Mouse (Mus musculus): ENCODE results near the gene Nup93. TPM values are rescaled to one million over a fixed set of nuclear protein-coding genes. Genes with fewer than 3 reads are reported as not detected.

Gene Nup93
- total RNA-seq, 2 experiments from 2014 or later, result 53.0 to 53.9 TPM

GRCm38 (mm10) chr8:94361774-94362431 lies 147.5 kb downstream of the Nup93 start:
- DNase-seq (ENCODE audit: low spot score in 2 of 2), result no peak

DNA sequence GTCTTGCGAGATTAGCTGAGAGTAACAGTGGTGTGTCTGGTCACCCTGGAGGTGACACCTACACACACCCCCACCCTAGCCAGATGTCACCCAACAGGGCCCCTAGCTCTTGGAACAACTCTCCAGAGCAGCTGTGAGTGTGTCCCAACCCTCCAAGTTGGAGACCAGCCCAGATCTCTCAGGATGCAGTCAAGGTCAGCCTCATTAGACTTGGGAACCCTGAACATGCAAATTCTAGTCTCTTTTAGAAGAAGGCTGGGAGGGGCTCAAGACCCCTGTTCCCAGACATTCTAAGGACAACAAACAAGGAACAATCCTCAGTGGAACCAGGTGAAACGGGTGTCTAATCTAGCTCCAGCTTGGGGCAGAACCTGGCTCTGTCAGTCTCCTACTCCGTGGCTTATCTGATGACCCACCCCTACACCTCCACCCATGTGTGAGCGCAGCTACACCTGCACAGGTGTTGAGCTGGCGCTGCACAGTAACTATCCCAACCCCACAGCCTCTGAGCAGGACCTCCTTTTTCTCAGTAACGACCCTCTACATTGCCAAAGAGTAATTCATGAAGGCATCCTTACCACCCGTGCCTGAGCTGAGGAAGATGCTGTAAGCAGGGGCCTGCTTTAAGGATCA lies 148.4 kb downstream of the Nup93 start:
- no peak for DNase-seq (ENCODE audit: low spot score in 2 of 2)

- peak in 1 of 2 experiments; percentile 30 for DNase-seq (ENCODE audit: low spot score in 2 of 2)
These were observed 148.9 kb downstream of the Nup93 start for GRCm38 (mm10) chr8:94363288-94363688.

DNA sequence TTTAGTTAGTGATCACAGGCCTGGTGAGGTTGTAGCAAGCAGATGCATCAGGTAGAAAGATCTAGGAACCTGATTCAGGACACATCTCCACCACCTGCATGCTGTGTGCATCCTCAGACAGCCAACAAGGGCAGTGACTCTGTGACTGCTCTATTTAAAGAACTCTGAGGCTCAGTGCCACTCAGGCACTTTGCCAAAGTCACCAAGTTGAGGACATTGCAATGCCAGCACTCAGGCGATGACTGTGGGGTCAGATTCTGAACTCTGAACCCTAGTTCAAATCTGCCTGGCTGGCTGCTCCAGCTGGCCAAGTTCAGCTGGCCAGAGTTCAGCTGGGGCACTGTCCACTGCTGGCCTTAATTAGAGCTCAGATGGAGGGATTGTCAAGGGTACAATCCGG lies 149.5 kb downstream of the Nup93 start:
- DNase-seq (ENCODE audit: low spot score in 2 of 2), result no peak

DNA sequence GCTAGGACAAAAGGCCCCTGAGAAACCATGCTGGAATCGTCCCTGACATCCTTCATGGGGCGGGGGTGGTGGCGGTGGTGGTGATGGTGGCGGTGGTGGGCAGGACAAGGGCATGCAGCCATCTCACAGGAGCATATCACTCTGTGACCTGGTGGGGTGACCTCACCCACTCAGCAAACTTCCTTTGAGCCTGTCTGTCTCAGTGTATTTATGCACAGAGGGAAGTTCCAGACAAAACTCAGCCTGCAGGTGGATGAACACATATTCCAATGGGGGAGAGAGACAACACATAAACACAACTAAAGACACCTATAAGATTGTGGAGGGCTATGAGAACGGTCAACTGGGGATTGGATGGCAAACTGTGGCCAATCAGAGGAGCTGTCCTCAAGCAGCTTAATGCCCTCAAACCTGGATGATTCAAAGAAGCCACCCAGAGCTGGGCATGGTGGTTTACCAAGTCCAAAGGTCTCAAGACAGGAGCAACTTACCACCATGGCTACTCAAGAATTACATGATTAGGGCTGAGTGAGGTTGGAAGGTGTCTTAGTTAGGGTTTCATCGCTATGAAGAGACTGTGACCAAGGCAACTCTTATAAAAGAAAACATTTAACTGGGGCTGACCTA lies 150.4 kb downstream of the Nup93 start:
- no peak for DNase-seq (ENCODE audit: low spot score in 2 of 2)

GRCm38 (mm10) chr8:94365410-94365981 lies 151.1 kb downstream of the Nup93 start:
- no peak for DNase-seq (ENCODE audit: low spot score in 2 of 2)

Small RNA genes lying within 50 kb of the gene (microRNA-seq; reads per million reads assigned to microRNA genes)
- gene Mir138-2, result 1,598 to 2,564 reads per million in 2 experiments

Other genes with a start within 250 kb of the Nup93 start
- gene Amfr, start 201.7 kb upstream of the Nup93 start, total RNA-seq (2021), result 100 to 1,000 TPM; 140 to 144 TPM
- gene Nudt21, start 177.5 kb upstream of the Nup93 start, total RNA-seq (2021), result 10 to 100 TPM; 66.6 to 70.0 TPM
- gene Ogfod1, start 177.4 kb upstream of the Nup93 start, total RNA-seq (2021), result 10 to 100 TPM; 40.2 to 41.9 TPM
- 10 to 100 TPM; 16.0 to 18.0 TPM for gene Bbs2, start 115.6 kb upstream of the Nup93 start, total RNA-seq (2021)
- gene Mt4, start 77.4 kb upstream of the Nup93 start, total RNA-seq (2021), result not detected
- 100 to 1,000 TPM; 758 to 903 TPM for gene Mt3, start 62.0 kb upstream of the Nup93 start, total RNA-seq (2021)
- 100 to 1,000 TPM; 187 to 290 TPM for gene Mt2, start 41.9 kb upstream of the Nup93 start, total RNA-seq (2021)
- 100 to 1,000 TPM; 223 to 273 TPM for gene Mt1, start 35.5 kb upstream of the Nup93 start, total RNA-seq (2021)
- under 1 TPM; 0.38 to 0.57 TPM for gene Slc12a3, start 114.6 kb downstream of the Nup93 start, total RNA-seq (2021)
- gene Herpud1, start 171.9 kb downstream of the Nup93 start, total RNA-seq (2021), result 10 to 100 TPM; 35.5 to 36.2 TPM
- under 1 TPM; 0.50 to 0.51 TPM for gene Nlrc5, start 219.8 kb downstream of the Nup93 start, total RNA-seq (2021)

Measured in layer of hippocampus, postnatal 10 days (tissue).